Mouse (Mus musculus): ENCODE results near the gene Pnkp.

DNA sequence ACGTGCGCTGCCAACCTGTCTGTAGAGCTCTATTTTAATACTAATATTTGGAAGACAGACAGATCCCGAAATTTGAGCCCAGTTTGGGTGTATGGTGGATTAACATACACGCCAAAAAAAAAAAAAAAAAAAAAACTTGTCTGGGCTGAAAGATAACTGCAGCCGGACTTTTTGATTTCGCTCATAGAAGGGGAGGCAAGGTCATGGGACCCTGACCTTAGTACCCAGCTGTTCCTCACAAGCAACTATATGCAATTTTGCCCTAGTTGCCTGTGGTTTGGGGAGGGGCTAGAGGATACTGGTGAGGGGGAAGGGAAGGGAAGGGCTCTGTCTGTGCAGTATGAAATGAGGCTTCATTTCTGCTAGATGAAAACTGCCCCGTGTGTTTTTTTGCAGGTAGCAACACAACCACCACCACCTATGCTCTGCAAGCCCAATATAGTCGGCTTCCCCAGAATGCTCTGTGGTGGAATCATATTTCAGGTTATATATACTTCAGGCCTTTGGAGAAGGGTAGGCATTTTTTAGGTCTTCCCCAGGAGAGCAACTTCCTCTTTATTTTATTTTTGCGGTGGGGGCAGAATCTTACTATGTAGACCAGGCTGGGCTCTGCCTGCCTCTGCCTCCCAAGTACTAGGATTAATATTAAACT, 548 bp upstream of the Pnkp start:
- no peak for TF ChIP-seq POLR2A (IDR thresholded peaks at IDR 0.05; ENCODE audit: insufficient read depth, low read length)
- TF ChIP-seq CTCF (IDR thresholded peaks at IDR 0.05; ENCODE audit: low read depth, low read length), result no peak
- no peak for TF ChIP-seq EP300 (IDR thresholded peaks at IDR 0.05; ENCODE audit: insufficient read depth, low read depth, low read length)

Data from ES-Bruce4 (cell line).